Mouse (Mus musculus): ENCODE results near the gene Ctsj. TPM values are rescaled to one million over a fixed set of nuclear protein-coding genes. Genes with fewer than 3 reads are reported as not detected.

The Ctsj gene
- polyA plus RNA-seq, 1 experiment from 2014 or later: not detected

Other genes starting within 250 kb of the Ctsj start
- gene BC051665, start 219.6 kb downstream of the Ctsj start, polyA plus RNA-seq (2015; fragmentation: Nextera tagmentation; extraction: Ambion mirVana): not detected in 2 replicates
- gene Ctsll3, start 203.1 kb downstream of the Ctsj start, polyA plus RNA-seq (2015; fragmentation: Nextera tagmentation; extraction: Ambion mirVana): not detected in 2 replicates
- gene 4930486L24Rik, start 141.5 kb downstream of the Ctsj start, polyA plus RNA-seq (2015; fragmentation: Nextera tagmentation; extraction: Ambion mirVana): not detected in 2 replicates
- gene Gm49392, start 109.1 kb downstream of the Ctsj start, polyA plus RNA-seq (2015; fragmentation: Nextera tagmentation; extraction: Ambion mirVana): 0.90 and 1.1 TPM in 2 replicates
- gene Ctla2b, start 108.5 kb downstream of the Ctsj start, polyA plus RNA-seq (2015; fragmentation: Nextera tagmentation; extraction: Ambion mirVana): 8.9 TPM in 2 replicates
- not detected in 2 replicates for gene Tpbpb, start 101.1 kb downstream of the Ctsj start, polyA plus RNA-seq (2015; fragmentation: Nextera tagmentation; extraction: Ambion mirVana)
- 0.55 TPM in 1 of 2 replicates, not detected in the other for gene Gm49393, start 70.4 kb downstream of the Ctsj start, polyA plus RNA-seq (2015; fragmentation: Nextera tagmentation; extraction: Ambion mirVana)
- gene Gm49391, start 69.4 kb downstream of the Ctsj start, polyA plus RNA-seq (2015; fragmentation: Nextera tagmentation; extraction: Ambion mirVana): 2.4 and 5.5 TPM in 2 replicates
- 94.8 and 103 TPM in 2 replicates for gene Ctla2a, start 69.3 kb downstream of the Ctsj start, polyA plus RNA-seq (2015; fragmentation: Nextera tagmentation; extraction: Ambion mirVana)
- not detected in 2 replicates for gene Tpbpa, start 64.0 kb downstream of the Ctsj start, polyA plus RNA-seq (2015; fragmentation: Nextera tagmentation; extraction: Ambion mirVana)
- gene Ctsq, start 34.7 kb upstream of the Ctsj start, polyA plus RNA-seq (2015; fragmentation: Nextera tagmentation; extraction: Ambion mirVana): not detected in 2 replicates
- gene Ctsr, start 158.3 kb upstream of the Ctsj start, polyA plus RNA-seq (2015; fragmentation: Nextera tagmentation; extraction: Ambion mirVana): not detected in 2 replicates
- not detected in 2 replicates for gene Cts6, start 197.5 kb upstream of the Ctsj start, polyA plus RNA-seq (2015; fragmentation: Nextera tagmentation; extraction: Ambion mirVana)
- not detected in 2 replicates for gene Cts8, start 249.4 kb upstream of the Ctsj start, polyA plus RNA-seq (2015; fragmentation: Nextera tagmentation; extraction: Ambion mirVana)

Data from lung, embryonic 16.5 days (tissue).